Mouse (Mus musculus): ENCODE results near the gene Il17d. TPM values are rescaled to one million over a fixed set of nuclear protein-coding genes. Genes with fewer than 3 reads are reported as not detected.

The Il17d gene
- 0.52 and 0.74 TPM in 2 replicates for polyA plus RNA-seq (2012)

GRCm38 (mm10) chr14:57524671-57525387 lies at the start of gene Il17d:
Gene Il17d, plus strand, starts transcription at chr14:57524777.

DNA sequence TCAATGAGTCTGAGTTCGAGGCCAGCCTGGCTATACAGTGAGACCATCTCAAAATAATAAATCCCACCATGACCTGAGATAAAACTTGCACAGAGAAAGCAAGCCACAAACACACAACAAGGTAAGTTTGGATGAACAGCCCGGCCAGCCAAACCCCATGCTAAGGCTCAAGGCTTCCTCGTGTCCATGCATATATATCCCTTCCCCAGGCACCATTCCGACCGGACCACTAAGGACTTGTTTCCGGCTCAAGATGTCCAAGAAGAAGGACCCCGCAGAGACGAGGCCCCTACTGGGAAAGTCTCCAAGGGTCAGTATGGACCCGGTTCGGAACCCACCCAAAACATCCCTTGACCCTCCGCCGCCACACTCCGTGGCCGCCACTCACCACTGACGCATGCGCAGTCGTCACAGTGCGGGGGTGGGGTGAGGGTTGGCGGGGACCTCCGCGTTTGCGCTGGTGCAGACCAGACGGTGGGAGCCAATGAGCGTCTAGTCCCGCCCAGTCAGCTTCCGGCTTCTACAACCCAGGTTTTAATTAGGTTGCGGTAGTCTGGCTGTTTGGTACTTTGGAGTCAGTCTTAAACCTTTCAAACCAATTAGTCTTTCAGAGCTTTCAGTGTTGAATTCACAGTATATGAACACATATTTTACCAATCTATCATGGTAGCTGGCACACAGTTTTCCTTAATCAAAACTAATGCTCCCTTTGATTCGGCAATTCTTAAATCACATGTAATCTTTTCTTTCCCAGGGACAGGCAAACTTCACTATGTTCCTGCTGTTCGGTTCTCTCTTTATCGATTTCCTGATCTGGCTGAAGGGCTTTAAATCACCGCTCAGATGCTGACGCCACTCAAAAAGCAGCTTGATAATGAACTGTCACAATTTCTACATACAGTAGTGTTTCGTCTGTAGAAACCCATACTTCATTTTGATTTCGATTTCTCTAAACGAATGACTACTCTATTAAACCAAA lies 46.9 kb downstream of the Il17d start, which contains the start of gene Eef1akmt1:
TSS of gene Eef1akmt1 (minus strand) at position 458 of the 979 bp plus-strand sequence.

Other genes starting within 250 kb of the Il17d start
- 6.2 and 6.8 TPM in 2 replicates for gene Cryl1, start 126.2 kb upstream of the Il17d start, polyA plus RNA-seq (2012)
- gene Ift88, start 100.7 kb upstream of the Il17d start, polyA plus RNA-seq (2012) = 5.5 and 7.2 TPM in 2 replicates
- gene Eef1akmt1, start 46.8 kb downstream of the Il17d start, polyA plus RNA-seq (2012) = 0.95 and 1.6 TPM in 2 replicates
- 8.5 and 9.7 TPM in 2 replicates for gene Xpo4, start 140.7 kb downstream of the Il17d start, polyA plus RNA-seq (2012)
- not detected in 2 replicates for gene Gm49361, start 221.3 kb downstream of the Il17d start, polyA plus RNA-seq (2012)
- 16.7 and 18.8 TPM in 2 replicates for gene Lats2, start 233.6 kb downstream of the Il17d start, polyA plus RNA-seq (2012)